Mouse (Mus musculus): ENCODE measurements at regions not wholly inside any gene's neighbourhood (a gene's known extent, or its start where the extent isn't known, plus 50 kb on each side); places are given as distances from the start of the nearest gene placed in this dataset.

DNA sequence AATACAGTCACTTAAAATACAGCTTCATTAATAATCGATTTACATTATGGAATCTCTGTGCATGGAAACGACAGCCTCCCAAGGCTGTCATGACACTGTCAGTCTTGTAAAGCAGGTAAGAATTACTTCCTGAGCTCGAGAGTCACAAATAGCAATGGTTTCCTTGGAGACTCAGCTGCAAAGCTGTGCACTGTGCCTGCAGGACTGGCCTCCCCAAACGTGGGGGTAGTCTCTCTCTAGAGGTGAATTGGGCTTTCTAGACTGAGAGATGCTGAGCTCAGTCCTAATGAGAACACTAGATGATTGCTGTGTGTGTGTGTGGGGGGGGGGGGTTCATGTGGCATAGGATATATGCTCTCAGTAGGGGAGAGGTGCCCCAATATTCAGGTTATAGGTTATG lies 208.9 kb upstream of the Sp8 start:
- TF ChIP-seq CTCF (IDR thresholded peaks at IDR 0.05; ENCODE audit: control insufficient read depth, insufficient read depth, insufficient read length) (no peak), MAX (IDR thresholded peaks at IDR 0.05) (no peak)
